Mouse (Mus musculus) liver, adult 2 months (tissue): ENCODE measurements around the gene Rangrf. TPM values are rescaled to one million over a fixed set of nuclear protein-coding genes. Genes with fewer than 3 reads are reported as not detected.
"Not testable (repeated sequence)": the region's sequence is repeated elsewhere in the genome, so short reads cannot be mapped to it uniquely, and the experiment has no call there.

Experiments
- DNase-seq: peaks from one replicate; pipeline ENCODE4 v3.0.0-alpha.2; 2011; ENCODE audit warnings: low read depth, low spot score; ENCODE audit errors: extremely low read depth
- H3K27ac ChIP-seq: fragments of 200-500 bp; replicated peaks from 2 replicates; pipeline ENCODE4 v1.5.1; 2012; ENCODE audit warnings: low read depth, mild to moderate bottlenecking, control low read depth, inconsistent platforms, low read length; ENCODE audit not compliant: insufficient read depth
- H3K27me3 ChIP-seq: fragments of 200-500 bp; 2 replicates; pipeline ENCODE4 v1.6.1; 2012; ENCODE audit warnings: mild to moderate bottlenecking, moderate library complexity, low read length, inconsistent platforms; ENCODE audit not compliant: control insufficient read depth, insufficient read depth
- H3K36me3 ChIP-seq: fragments of 200-500 bp; 2 replicates; pipeline ENCODE4 v1.6.1; 2012; ENCODE audit warnings: low read length, inconsistent platforms; ENCODE audit not compliant: control insufficient read depth, insufficient read depth
- H3K4me1 ChIP-seq: fragments of 200-500 bp; 2 replicates; pipeline ENCODE4 v1.6.1; 2011; ENCODE audit warnings: low read length; ENCODE audit not compliant: control insufficient read depth, insufficient read depth
- H3K4me3 ChIP-seq: fragments of 200-500 bp; 2 replicates; pipeline ENCODE4 v1.5.1; 2011; ENCODE audit warnings: low read depth, mild to moderate bottlenecking, control low read depth, low read length, moderate library complexity; ENCODE audit not compliant: insufficient read depth
- H3K79me2 ChIP-seq: fragments of 200-500 bp; 2 replicates; pipeline ENCODE4 v1.6.1; 2012; ENCODE audit warnings: inconsistent platforms, mild to moderate bottlenecking, low read length, moderate library complexity; ENCODE audit not compliant: control insufficient read depth, insufficient read depth
- H3K9ac ChIP-seq: fragments of 200-500 bp; 2 replicates; pipeline ENCODE4 v1.6.1; 2012; ENCODE audit warnings: low read depth, mild to moderate bottlenecking, control low read depth, inconsistent platforms, low read length
- CTCF ChIP-seq: fragments of 200-500 bp; IDR thresholded peaks from 2 replicates; pipeline ENCODE4 v1.5.1; 2011; ENCODE audit warnings: low read depth, low read length, control low read depth
- POLR2A ChIP-seq: fragments of 200-500 bp; IDR thresholded peaks from 2 replicates; pipeline ENCODE4 v1.6.1; 2011; ENCODE audit warnings: low read length, control low read depth; ENCODE audit not compliant: insufficient read depth; ENCODE audit errors: extremely low read depth
- WGBS: fragments of 180-500 bp; shearing (Covaris S2); methylation state at CpG from one replicate; pipeline ENCODE4 v1.1.7; 2018; 5-methylcytosine and 5-hydroxymethylcytosine counted together
- polyA plus RNA-seq: library from polyadenylated mRNA; depleted of rRNA; stranded (reverse); fragments of >200 nt; gene quantifications from 2 replicates; pipeline ENCODE4 v1.2.3, GENCODE M21; 2012
- total RNA-seq: library from RNA; depleted of rRNA; stranded (reverse); fragments of >200 nt; gene quantifications from 2 replicates; pipeline ENCODE4 v1.2.3, GENCODE M21; 2014

Gene Rangrf
- total and polyA plus RNA-seq, 2 experiments: 3.1 to 5.5 TPM

DNA sequence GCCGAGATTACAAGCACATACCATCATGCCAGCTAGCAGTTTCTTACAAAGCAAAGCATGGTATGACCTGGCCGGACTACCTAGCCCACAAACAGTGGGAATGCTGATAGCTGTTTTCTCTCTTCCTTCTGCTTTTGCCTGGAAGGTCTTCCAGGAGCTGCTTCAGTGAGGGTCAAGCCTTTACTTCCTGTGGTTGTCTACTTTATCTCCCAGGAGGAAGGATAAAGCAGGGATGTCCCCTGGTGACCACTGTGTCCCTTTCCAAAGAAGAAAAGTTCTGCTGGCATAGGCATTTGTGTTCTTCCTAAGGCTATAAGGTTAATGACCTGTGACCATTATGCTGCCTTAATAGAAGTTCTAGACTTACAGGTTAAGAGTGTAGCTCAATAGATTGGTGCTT is 11.6 kb downstream of the Rangrf start:
- 84% methylated on average over 2 of the region's 2 CpGs for WGBS

DNA sequence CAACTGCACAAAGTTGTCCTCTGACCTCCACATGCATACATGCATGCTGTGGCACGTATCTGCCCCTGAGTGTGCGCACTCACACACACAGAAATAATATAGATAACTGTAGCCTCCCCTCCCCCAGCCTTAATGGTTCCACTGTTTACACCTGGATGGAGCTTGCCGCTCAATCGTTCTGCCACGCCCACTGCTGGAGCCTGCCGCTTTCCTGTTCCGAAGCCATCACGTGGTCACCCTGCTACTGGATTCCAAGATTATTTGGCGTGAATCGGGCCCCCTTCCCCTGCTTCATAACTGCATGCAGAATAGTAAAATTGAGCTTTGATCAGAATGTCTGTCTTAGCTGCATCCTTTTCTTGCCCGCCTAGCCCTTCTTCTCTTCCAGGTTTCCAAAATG is 12.8 kb downstream of the Rangrf start:
- not testable (repeated sequence) for H3K27me3 ChIP-seq, H3K79me2 ChIP-seq, H3K4me1 ChIP-seq, H3K9ac ChIP-seq, H3K4me3 ChIP-seq, H3K27ac ChIP-seq, H3K36me3 ChIP-seq, DNase-seq
- WGBS: 15% methylated on average over 11 of the region's 11 CpGs

More for the DNA sequence above, 11.6 kb downstream of the Rangrf start:
- Histone ChIP-seq H3K9ac (no peak overlapping the region), H3K4me3 (no peak overlapping the region), H3K4me1 (peaks cover 2% of the 10 kb centered on the region; the same call in 1 of the 2 replicates), H3K36me3 (no peaks in the 10 kb centered on the region), H3K27me3 (no peaks in the 10 kb centered on the region), H3K27ac (peak overlapping the region; percentile 7; the same call in 1 of the 2 replicates), H3K79me2 (no peaks in the 10 kb centered on the region)
- DNase-seq: no peak
- no peak for TF ChIP-seq CTCF
- TF ChIP-seq POLR2A: no peak

DNA sequence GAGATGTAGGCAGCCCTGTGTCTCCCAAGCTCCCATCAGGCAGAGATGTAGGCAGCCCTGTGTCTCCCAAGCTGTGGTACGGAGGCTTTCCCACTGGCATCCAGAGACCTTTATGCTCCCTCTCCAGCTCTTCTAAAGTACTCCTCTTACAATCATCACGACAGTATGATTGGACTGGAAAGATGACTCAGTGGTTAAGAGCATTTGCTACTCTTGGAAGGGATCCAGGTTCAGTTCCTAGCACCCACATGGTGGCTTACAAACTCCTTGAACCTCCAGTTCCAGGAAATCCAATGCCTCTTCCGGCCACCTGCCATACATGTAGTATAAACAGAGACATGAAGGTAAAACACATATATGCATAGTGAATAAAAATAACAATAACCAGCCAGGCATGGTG is 13.4 kb downstream of the Rangrf start:
- no peak overlapping the region for H3K27ac ChIP-seq
- TF ChIP-seq CTCF (no peak), POLR2A (no peak)
- no peaks in the 10 kb centered on the region for H3K36me3 ChIP-seq
- no peaks in the 10 kb centered on the region for H3K4me1 ChIP-seq
- no peaks in the 10 kb centered on the region for H3K27me3 ChIP-seq
- no peak overlapping the region for H3K9ac ChIP-seq
- DNase-seq: no peak
- H3K4me3 ChIP-seq: no peak overlapping the region
- no peaks in the 10 kb centered on the region for H3K79me2 ChIP-seq
- 68% methylated on average over 3 of the region's 3 CpGs for WGBS

DNA sequence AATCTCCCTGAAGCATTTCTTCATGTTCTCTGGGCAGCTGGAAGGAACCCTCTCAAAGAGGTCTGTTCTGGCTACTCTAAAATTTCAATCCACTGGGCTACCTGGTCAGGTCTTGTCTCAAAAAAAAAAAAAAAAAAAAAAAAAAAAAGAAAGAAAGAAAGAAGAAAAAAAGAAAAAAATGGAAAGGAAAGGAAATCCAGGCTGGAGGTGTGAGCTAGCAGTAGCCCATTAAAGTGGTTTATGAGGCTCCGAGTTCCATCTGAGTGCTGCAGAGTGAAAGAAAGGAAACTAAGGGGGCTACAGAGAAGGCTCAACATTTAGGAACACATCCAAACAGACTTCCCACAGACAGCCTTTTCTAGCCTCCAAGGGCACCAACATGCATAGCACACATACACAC is 17.0 kb downstream of the Rangrf start:
- Histone ChIP-seq H3K79me2 (no peaks in the 10 kb centered on the region), H3K27me3 (no peaks in the 10 kb centered on the region; the same call in 1 of the 2 replicates), H3K4me1 (no peaks in the 10 kb centered on the region), H3K27ac (no peak overlapping the region), H3K4me3 (no peak overlapping the region), H3K36me3 (no peaks in the 10 kb centered on the region), H3K9ac (no peak overlapping the region)
- 93% methylated on average over 1 of the region's 1 CpGs for WGBS
- DNase-seq: no peak
- no peak for TF ChIP-seq CTCF
- TF ChIP-seq POLR2A: no peak

DNA sequence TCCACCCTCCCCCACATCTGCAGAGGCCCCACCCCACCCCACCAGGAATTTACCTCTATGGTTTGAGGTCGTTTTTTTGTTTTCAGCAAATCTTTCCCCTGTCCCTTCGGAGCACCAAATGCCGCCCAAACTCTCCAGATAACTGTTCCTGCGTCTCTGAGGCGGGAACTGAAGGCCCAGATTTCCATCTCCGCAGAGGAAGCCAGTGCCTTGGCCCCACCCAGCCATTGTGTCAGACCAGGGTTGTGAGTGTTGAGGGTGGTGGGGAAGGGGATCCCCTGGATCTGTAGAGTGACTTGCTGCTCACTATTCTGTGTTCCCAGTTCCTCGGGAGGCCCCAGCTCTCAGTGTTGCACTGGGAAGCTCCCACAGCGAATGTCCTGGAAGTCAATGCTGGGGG is 17.7 kb downstream of the Rangrf start, which contains the start of gene Arhgef15:
Gene Arhgef15 (minus strand): TSS at position 173 of the 400 bp plus-strand sequence.
- 55% methylated on average over 8 of the region's 8 CpGs for WGBS
- Histone ChIP-seq H3K4me3 (peak within 1 kb of the TSS; percentile 69), H3K9ac (peak within 1 kb of the TSS; percentile 48), H3K4me1 (no peaks in the 10 kb centered on the region), H3K36me3 (no peaks in the 10 kb centered on the region), H3K27me3 (no peaks in the 10 kb centered on the region; the same call in 1 of the 2 replicates), H3K27ac (peak within 1 kb of the TSS; percentile 68), H3K79me2 (no peaks in the 10 kb centered on the region)
- TF ChIP-seq CTCF (no peak), POLR2A (no peak)
- no peak for DNase-seq

DNA sequence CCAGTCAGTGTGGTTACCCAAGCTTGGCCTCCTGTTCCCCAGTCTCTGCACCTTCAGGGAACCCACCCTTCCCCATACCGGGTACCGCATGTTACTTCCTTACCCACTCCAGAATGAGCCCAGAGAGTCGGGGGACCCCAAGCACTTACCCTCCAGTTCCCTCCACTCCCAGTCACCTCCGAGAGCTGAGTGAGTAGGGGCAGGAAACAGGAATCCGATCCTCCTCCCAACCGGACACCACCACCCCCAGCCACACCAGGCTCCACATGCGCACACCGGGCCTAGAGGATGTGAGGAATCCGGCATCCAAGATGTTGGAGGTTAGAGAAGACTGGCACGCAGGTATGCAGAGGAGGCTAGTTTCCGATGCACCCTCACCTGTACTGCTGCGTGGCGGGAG is 18.3 kb downstream of the Rangrf start:
- Histone ChIP-seq H3K79me2 (no peaks in the 10 kb centered on the region), H3K4me3 (peak overlapping the region; percentile 69), H3K27ac (peak overlapping the region; percentile 68), H3K9ac (peak overlapping the region; percentile 45), H3K36me3 (no peaks in the 10 kb centered on the region), H3K4me1 (no peaks in the 10 kb centered on the region), H3K27me3 (no peaks in the 10 kb centered on the region; the same call in 1 of the 2 replicates)
- DNase-seq: no peak
- no peak for TF ChIP-seq POLR2A
- TF ChIP-seq CTCF: no peak
- 44% methylated on average over 13 of the region's 13 CpGs for WGBS
